8 mouse cellular contexts compared by ENCODE assay signal in genomic region chrX:152172487-152172935, GRCm38 (mm10). TPM values are rescaled to one million over a fixed set of nuclear protein-coding genes. Genes with fewer than 3 reads are reported as not detected.
DNase-seq lines count a peak whose midpoint lies in the region; ATAC-seq and TF ChIP-seq lines count a peak whose summit lies in the region.
"Had no signal": no experiment of that assay in that cellular context is flagged by ENCODE, and none has a peak within 500 bp of the region (broad histone marks: within the 10 kb centered on the region; RNA-seq: fewer than 3 reads in every experiment).

No protein-coding gene starts in this region.

- peak; percentile 14 for DNase-seq in right cerebral cortex, postnatal 14 days
- DNase-seq in right cerebral cortex, postnatal 25 days = no peak
- peak; percentile 20 for DNase-seq in c-Kit-positive CD71-negative TER-119-negative erythroid progenitor cells, embryonic 14.5 days (ENCODE audit: low read depth)
- peak; percentile 64 for DNase-seq in gastrocnemius, adult 2 months
- DNase-seq in hindbrain, postnatal 0 days (ENCODE audit: low spot score) = peak; percentile 27
- no peak for DNase-seq in thymus, postnatal 25 days

- no peak overlapping the region for H3K4me2 ChIP-seq in hindbrain, postnatal 0 days (ENCODE audit: low read depth, low read length)
- no peak overlapping the region for H3K4me2 ChIP-seq in lung, embryonic 15.5 days
- H3K4me2 ChIP-seq: embryonic facial prominence, embryonic 12.5 days had no signal

- ATAC-seq in hindbrain, postnatal 0 days = peak; percentile 61
- peak; percentile 78 for ATAC-seq in lung, embryonic 15.5 days (ENCODE audit: borderline replicate concordance, extremely low read depth, low FRiP score, low TSS enrichment)

- TF ChIP-seq CTCF in gastrocnemius, adult 2 months (IDR thresholded peaks at IDR 0.05) = no peak
- TF ChIP-seq CTCF in hindbrain, postnatal 0 days (IDR thresholded peaks at IDR 0.05; ENCODE audit: low read depth) = no peak

- H3K27ac ChIP-seq in gastrocnemius, adult 2 months = peak overlapping the region; percentile 51
- H3K27ac ChIP-seq in hindbrain, postnatal 0 days = no peak overlapping the region
- peak overlapping the region; percentile 37 for H3K27ac ChIP-seq in lung, embryonic 15.5 days
- H3K27ac ChIP-seq: embryonic facial prominence, embryonic 12.5 days had no signal

- intact Hi-C loops in gastrocnemius, adult 2 months (cut with DNase I) = no loop called here

- H3K4me1 ChIP-seq in hindbrain, postnatal 0 days (ENCODE audit: insufficient read depth, low read length) = 0 out of 2 replicates have a peak, but pooled peaks cover 3% of the 10 kb centered on the region
- peaks cover 7% of the 10 kb centered on the region; the same call in 1 of the 2 replicates for H3K4me1 ChIP-seq in lung, embryonic 15.5 days

- H3K9me3 ChIP-seq in hindbrain, postnatal 0 days (ENCODE audit: low read length) = no peaks in the 10 kb centered on the region
- no peaks in the 10 kb centered on the region for H3K9me3 ChIP-seq in lung, embryonic 15.5 days
- H3K9me3 ChIP-seq: embryonic facial prominence, embryonic 12.5 days had no signal

- no peaks in the 10 kb centered on the region for H3K36me3 ChIP-seq in hindbrain, postnatal 0 days (ENCODE audit: insufficient read depth, low read length)
- H3K36me3 ChIP-seq in lung, embryonic 15.5 days = no peaks in the 10 kb centered on the region
- H3K36me3 ChIP-seq: embryonic facial prominence, embryonic 12.5 days had no signal

- no peak overlapping the region for H3K4me3 ChIP-seq in gastrocnemius, adult 2 months
- no peak overlapping the region for H3K4me3 ChIP-seq in hindbrain, postnatal 0 days (ENCODE audit: low read length)
- H3K4me3 ChIP-seq in lung, embryonic 15.5 days = no peak overlapping the region
- H3K4me3 ChIP-seq: embryonic facial prominence, embryonic 12.5 days had no signal

- H3K9ac ChIP-seq in hindbrain, postnatal 0 days (replicated peaks; ENCODE audit: low read length) = no peak overlapping the region
- no peak overlapping the region for H3K9ac ChIP-seq in lung, embryonic 15.5 days
- H3K9ac ChIP-seq: embryonic facial prominence, embryonic 12.5 days had no signal

- no peaks in the 10 kb centered on the region for H3K27me3 ChIP-seq in hindbrain, postnatal 0 days (ENCODE audit: insufficient read depth, low read length)
- H3K27me3 ChIP-seq in lung, embryonic 15.5 days = peaks cover 25% of the 10 kb centered on the region

- WGBS in hindbrain, postnatal 0 days = 37% methylated on average over 3 of the region's 3 CpGs
- 37% methylated on average over 2 of the region's 3 CpGs for WGBS in lung, embryonic 15.5 days

RNA-seq across cellular contexts. Expression of gene Iqsec2, which starts 28.4 kb away (rescaled TPM):
- total RNA-seq in gastrocnemius, adult 2 months (2021) = 10 to 100 TPM; 12.5 to 33.5 TPM
- 27.3 and 30.0 TPM in 2 replicates for total RNA-seq in hindbrain, postnatal 0 days (2014; rRNA removed)
- polyA plus RNA-seq in hindbrain, postnatal 0 days (2015; fragmentation: Nextera tagmentation; extraction: Ambion mirVana) = 9.5 and 9.7 TPM in 2 replicates
- polyA plus RNA-seq in lung, embryonic 15.5 days (2015; fragmentation: Nextera tagmentation; extraction: Ambion mirVana) = 3.0 and 3.8 TPM in 2 replicates

Comparison
In these comparisons a context has a peak if more than half of its experiments do, and no peak if none do; other contexts are left out.
1. DNase-seq: peak in right cerebral cortex, postnatal 14 days (single experiment), c-Kit-positive CD71-negative TER-119-negative erythroid progenitor cells, embryonic 14.5 days (single experiment), gastrocnemius, adult 2 months (single experiment) and hindbrain, postnatal 0 days (single experiment); none in right cerebral cortex, postnatal 25 days (single experiment) and thymus, postnatal 25 days (single experiment).